Mouse (Mus musculus): ENCODE measurements around the gene Eea1. TPM values are rescaled to one million over a fixed set of nuclear protein-coding genes. Genes with fewer than 3 reads are reported as not detected.

Gene Eea1
- polyA plus RNA-seq, 1 experiment from 2014 or later, result 14.4 TPM

- ATAC-seq (replicated peaks; ENCODE audit: low FRiP score) (no peak), DNase-seq (ENCODE audit: low spot score) (no peak)
- Histone ChIP-seq H3K36me3 (ENCODE audit: control insufficient read depth, insufficient read depth, low read length) (peaks cover 16% of the 10 kb centered on the region), H3K4me3 (ENCODE audit: low read depth, low read length) (no peak overlapping the region), H3K4me2 (no peak overlapping the region), H3K9ac (ENCODE audit: low read depth, low read length) (no peak overlapping the region), H3K4me1 (replicated peaks; ENCODE audit: control insufficient read depth, insufficient read depth, low read length) (no peaks in the 10 kb centered on the region), H3K9me3 (ENCODE audit: control insufficient read depth, low read length) (no peaks in the 10 kb centered on the region), H3K27me3 (replicated peaks; ENCODE audit: control insufficient read depth, insufficient read depth, low read length) (no peaks in the 10 kb centered on the region), H3K27ac (ENCODE audit: low read depth, low read length) (no peak overlapping the region)
These were observed 75.3 kb downstream of the Eea1 start for GRCm38 (mm10) chr10:96015738-96016137.

GRCm38 (mm10) chr10:96017418-96017817 lies 77.0 kb downstream of the Eea1 start:
- no peak overlapping the region for H3K4me3 ChIP-seq (ENCODE audit: low read depth, low read length)
- no peaks in the 10 kb centered on the region for H3K9me3 ChIP-seq (ENCODE audit: control insufficient read depth, low read length)
- ATAC-seq (replicated peaks; ENCODE audit: low FRiP score) (no peak; the same call in 1 of the 2 replicates), DNase-seq (ENCODE audit: low spot score) (no peak)
- 0 out of 2 replicates have a peak, but pooled peaks cover 5% of the 10 kb centered on the region for H3K36me3 ChIP-seq (ENCODE audit: control insufficient read depth, insufficient read depth, low read length)
- H3K4me1 ChIP-seq (replicated peaks; ENCODE audit: control insufficient read depth, insufficient read depth, low read length), result no peaks in the 10 kb centered on the region
- H3K27me3 ChIP-seq (replicated peaks; ENCODE audit: control insufficient read depth, insufficient read depth, low read length), result no peaks in the 10 kb centered on the region
- WGBS, result 77% methylated on average over 2 of the region's 2 CpGs
- H3K4me2 ChIP-seq, result no peak overlapping the region
- H3K9ac ChIP-seq (ENCODE audit: low read depth, low read length), result no peak overlapping the region
- H3K27ac ChIP-seq (ENCODE audit: low read depth, low read length), result no peak overlapping the region

- ATAC-seq (replicated peaks; ENCODE audit: low FRiP score) (0 out of 2 replicates have a peak, but pooled peaks have one; percentile 45), DNase-seq (ENCODE audit: low spot score) (no peak)
- H3K4me2 ChIP-seq, result no peak overlapping the region
- WGBS, result 64% methylated on average over 10 of the region's 10 CpGs
- H3K9me3 ChIP-seq (ENCODE audit: control insufficient read depth, low read length), result no peaks in the 10 kb centered on the region
- H3K27me3 ChIP-seq (replicated peaks; ENCODE audit: control insufficient read depth, insufficient read depth, low read length), result no peaks in the 10 kb centered on the region
- no peak overlapping the region for H3K27ac ChIP-seq (ENCODE audit: low read depth, low read length)
- peaks cover 2% of the 10 kb centered on the region; the same call in 1 of the 2 replicates for H3K36me3 ChIP-seq (ENCODE audit: control insufficient read depth, insufficient read depth, low read length)
- H3K4me3 ChIP-seq (ENCODE audit: low read depth, low read length), result no peak overlapping the region
- H3K9ac ChIP-seq (ENCODE audit: low read depth, low read length), result no peak overlapping the region
- no peaks in the 10 kb centered on the region for H3K4me1 ChIP-seq (replicated peaks; ENCODE audit: control insufficient read depth, insufficient read depth, low read length)
These were observed 93.0 kb downstream of the Eea1 start for GRCm38 (mm10) chr10:96033356-96033984.

- H3K4me3 ChIP-seq (ENCODE audit: low read depth, low read length), result no peak overlapping the region
- H3K4me1 ChIP-seq (replicated peaks; ENCODE audit: control insufficient read depth, insufficient read depth, low read length), result no peaks in the 10 kb centered on the region
- H3K9me3 ChIP-seq (ENCODE audit: control insufficient read depth, low read length), result no peaks in the 10 kb centered on the region
- no peak overlapping the region for H3K9ac ChIP-seq (ENCODE audit: low read depth, low read length)
- no peak for DNase-seq (ENCODE audit: low spot score)
- no peaks in the 10 kb centered on the region for H3K27me3 ChIP-seq (replicated peaks; ENCODE audit: control insufficient read depth, insufficient read depth, low read length)
- no peak overlapping the region for H3K27ac ChIP-seq (ENCODE audit: low read depth, low read length)
- no peak overlapping the region for H3K4me2 ChIP-seq
- 71% methylated on average over 3 of the region's 3 CpGs for WGBS
- ATAC-seq (replicated peaks; ENCODE audit: low FRiP score), result no peak
- peaks cover 6% of the 10 kb centered on the region; the same call in 1 of the 2 replicates for H3K36me3 ChIP-seq (ENCODE audit: control insufficient read depth, insufficient read depth, low read length)
These were observed 93.7 kb downstream of the Eea1 start for GRCm38 (mm10) chr10:96034106-96034505.

- Histone ChIP-seq H3K9ac (ENCODE audit: low read depth, low read length) (no peak overlapping the region), H3K4me2 (no peak overlapping the region), H3K4me3 (ENCODE audit: low read depth, low read length) (no peak overlapping the region), H3K27ac (ENCODE audit: low read depth, low read length) (no peak overlapping the region), H3K36me3 (ENCODE audit: control insufficient read depth, insufficient read depth, low read length) (peaks cover 11% of the 10 kb centered on the region; the same call in 1 of the 2 replicates), H3K27me3 (replicated peaks; ENCODE audit: control insufficient read depth, insufficient read depth, low read length) (no peaks in the 10 kb centered on the region), H3K9me3 (ENCODE audit: control insufficient read depth, low read length) (no peaks in the 10 kb centered on the region), H3K4me1 (replicated peaks; ENCODE audit: control insufficient read depth, insufficient read depth, low read length) (no peaks in the 10 kb centered on the region)
- DNase-seq (ENCODE audit: low spot score) (no peak), ATAC-seq (replicated peaks; ENCODE audit: low FRiP score) (no peak)
These were observed 95.5 kb downstream of the Eea1 start for GRCm38 (mm10) chr10:96035951-96036350.

- 94% methylated on average over 2 of the region's 2 CpGs for WGBS
- DNase-seq (ENCODE audit: low spot score), result no peak
These were observed 103.8 kb downstream of the Eea1 start for GRCm38 (mm10) chr10:96044216-96044615.

GRCm38 (mm10) chr10:96047960-96048536 lies 107.6 kb downstream of the Eea1 start:
- H3K27ac ChIP-seq (ENCODE audit: low read depth, low read length), result peak overlapping the region; percentile 61
- peak overlapping the region; percentile 57 for H3K4me2 ChIP-seq
- no peaks in the 10 kb centered on the region for H3K9me3 ChIP-seq (ENCODE audit: control insufficient read depth, low read length)
- peaks cover under 1% of the 10 kb centered on the region; the same call in 1 of the 2 replicates for H3K36me3 ChIP-seq (ENCODE audit: control insufficient read depth, insufficient read depth, low read length)
- peaks cover 18% of the 10 kb centered on the region for H3K4me1 ChIP-seq (replicated peaks; ENCODE audit: control insufficient read depth, insufficient read depth, low read length)
- H3K27me3 ChIP-seq (replicated peaks; ENCODE audit: control insufficient read depth, insufficient read depth, low read length), result no peaks in the 10 kb centered on the region
- no peak overlapping the region for H3K4me3 ChIP-seq (ENCODE audit: low read depth, low read length)
- DNase-seq (ENCODE audit: low spot score) (peak; percentile 41), ATAC-seq (replicated peaks; ENCODE audit: low FRiP score) (peak; percentile 71)
- 0 out of 2 replicates have a peak overlapping the region, but pooled peaks have one; percentile 25 for H3K9ac ChIP-seq (ENCODE audit: low read depth, low read length)
- WGBS, result 15% methylated on average over 9 of the region's 9 CpGs

More at GRCm38 (mm10) chr10:96044216-96044615, 103.8 kb downstream of the Eea1 start:
- Histone ChIP-seq H3K4me1 (replicated peaks; ENCODE audit: control insufficient read depth, insufficient read depth, low read length) (peaks cover 18% of the 10 kb centered on the region), H3K4me3 (ENCODE audit: low read depth, low read length) (no peak overlapping the region), H3K27ac (ENCODE audit: low read depth, low read length) (no peak overlapping the region), H3K9me3 (ENCODE audit: control insufficient read depth, low read length) (no peaks in the 10 kb centered on the region), H3K27me3 (replicated peaks; ENCODE audit: control insufficient read depth, insufficient read depth, low read length) (no peaks in the 10 kb centered on the region), H3K36me3 (ENCODE audit: control insufficient read depth, insufficient read depth, low read length) (peaks cover 12% of the 10 kb centered on the region; the same call in 1 of the 2 replicates), H3K9ac (ENCODE audit: low read depth, low read length) (no peak overlapping the region), H3K4me2 (no peak overlapping the region)
- no peak for ATAC-seq (replicated peaks; ENCODE audit: low FRiP score)

GRCm38 (mm10) chr10:96048550-96048949 lies 108.1 kb downstream of the Eea1 start:
- DNase-seq (ENCODE audit: low spot score) (peak; percentile 38), ATAC-seq (replicated peaks; ENCODE audit: low FRiP score) (peak; percentile 86)
- WGBS, result 44% methylated on average over 3 of the region's 3 CpGs
- Histone ChIP-seq H3K4me3 (ENCODE audit: low read depth, low read length) (no peak overlapping the region), H3K27ac (ENCODE audit: low read depth, low read length) (no peak overlapping the region), H3K36me3 (ENCODE audit: control insufficient read depth, insufficient read depth, low read length) (no peaks in the 10 kb centered on the region), H3K27me3 (replicated peaks; ENCODE audit: control insufficient read depth, insufficient read depth, low read length) (no peaks in the 10 kb centered on the region), H3K4me1 (replicated peaks; ENCODE audit: control insufficient read depth, insufficient read depth, low read length) (peaks cover 18% of the 10 kb centered on the region), H3K9ac (ENCODE audit: low read depth, low read length) (no peak overlapping the region), H3K9me3 (ENCODE audit: control insufficient read depth, low read length) (no peaks in the 10 kb centered on the region), H3K4me2 (peak overlapping the region; percentile 57)

- Histone ChIP-seq H3K9me3 (ENCODE audit: control insufficient read depth, low read length) (no peaks in the 10 kb centered on the region), H3K27ac (ENCODE audit: low read depth, low read length) (no peak overlapping the region), H3K4me3 (ENCODE audit: low read depth, low read length) (no peak overlapping the region), H3K27me3 (replicated peaks; ENCODE audit: control insufficient read depth, insufficient read depth, low read length) (no peaks in the 10 kb centered on the region), H3K4me1 (replicated peaks; ENCODE audit: control insufficient read depth, insufficient read depth, low read length) (no peaks in the 10 kb centered on the region), H3K4me2 (no peak overlapping the region), H3K36me3 (ENCODE audit: control insufficient read depth, insufficient read depth, low read length) (no peaks in the 10 kb centered on the region), H3K9ac (ENCODE audit: low read depth, low read length) (no peak overlapping the region)
- whole genome bisulfite sequencing, result 46% methylated on average over 3 of the region's 3 CpGs
- DNase-seq (ENCODE audit: low spot score) (no peak), ATAC-seq (replicated peaks; ENCODE audit: low FRiP score) (no peak)
These were observed 126.9 kb downstream of the Eea1 start for GRCm38 (mm10) chr10:96067347-96067746.

Data from liver, embryonic 11.5 days (tissue).